Mouse (Mus musculus) neutrophil, adult 5-6 weeks (primary cell): ENCODE data around the gene Vamp1. TPM values are rescaled to one million over a fixed set of nuclear protein-coding genes. Genes with fewer than 3 reads are reported as not detected.

Experiments
- ATAC-seq: fragments of 151-379, 151-347 bp; 2 replicates; pipeline ENCODE4 v1.8.0; 2017; ENCODE audit warnings: mild to moderate bottlenecking, moderate TSS enrichment; ENCODE audit not compliant: insufficient number of reproducible peaks, poor library complexity, low FRiP score, severe bottlenecking; ENCODE audit errors: extremely low read depth
- total RNA-seq: library from RNA; stranded (forward); fragments of 200-1000 nt; gene quantifications from 2 replicates; pipeline ENCODE4 v1.2.3, GENCODE M21; 2017

Gene Vamp1
- total RNA-seq, 1 experiment from 2014 or later, result 57.8 TPM

DNA sequence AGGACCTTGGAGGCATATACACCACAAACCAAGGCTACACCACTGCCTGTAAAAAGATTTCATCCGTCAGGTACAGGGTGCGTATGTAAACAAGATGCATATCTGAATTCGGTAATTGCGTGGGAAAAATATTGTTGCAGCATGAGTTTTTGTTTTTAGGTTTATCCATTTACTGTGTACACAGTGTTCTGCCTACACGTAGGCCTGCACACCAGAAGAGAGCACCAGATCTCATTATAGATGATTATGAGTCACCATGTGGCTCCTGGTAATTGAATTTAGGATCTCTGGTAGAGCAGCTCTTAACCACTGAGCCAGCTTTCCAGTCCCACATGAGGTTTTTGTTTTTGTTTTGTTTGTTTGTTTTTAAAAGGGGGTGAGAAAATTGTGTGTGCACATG lies 18.2 kb upstream of the Vamp1 start:
- ATAC-seq, result no peak

DNA sequence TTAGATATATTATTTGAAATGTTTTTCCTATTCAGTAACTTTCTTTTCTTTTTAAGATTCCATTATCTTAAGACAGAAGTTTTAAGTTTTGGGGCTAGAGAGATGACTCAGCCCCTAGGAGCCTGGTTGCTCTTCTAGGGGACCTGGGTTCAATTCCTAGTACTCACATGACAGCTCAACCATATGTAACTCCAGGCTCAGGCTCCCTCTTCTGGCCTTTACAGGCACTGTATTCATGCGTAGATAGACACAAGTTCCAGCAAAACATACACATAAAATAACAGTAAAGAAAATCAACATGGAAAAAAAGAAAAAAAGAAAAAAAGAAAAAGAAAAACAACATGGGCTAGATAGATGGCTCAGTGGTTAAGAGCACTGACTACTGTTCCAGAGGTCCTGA lies 4.9 kb upstream of the Vamp1 start:
- ATAC-seq, result no peak

DNA sequence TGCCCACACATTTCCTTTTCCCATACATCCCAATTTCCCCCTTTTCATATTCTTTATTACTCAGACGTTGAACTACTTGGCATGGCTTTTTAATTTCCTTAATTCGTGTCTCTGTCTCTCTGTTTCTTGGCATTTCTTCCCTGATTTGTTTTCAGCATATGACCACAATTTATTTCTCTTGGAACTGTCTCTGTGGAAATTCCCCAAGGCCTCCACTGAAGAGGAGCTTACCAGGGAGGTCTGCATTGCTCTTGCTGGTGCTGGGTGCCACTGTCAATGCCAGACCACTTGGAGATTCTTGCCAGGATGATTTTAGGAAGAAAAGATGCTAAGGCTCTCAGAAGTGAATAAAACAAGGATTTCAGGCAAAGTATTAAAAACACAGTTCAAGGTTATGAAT lies 2.7 kb upstream of the Vamp1 start:
- ATAC-seq, result no peak

DNA sequence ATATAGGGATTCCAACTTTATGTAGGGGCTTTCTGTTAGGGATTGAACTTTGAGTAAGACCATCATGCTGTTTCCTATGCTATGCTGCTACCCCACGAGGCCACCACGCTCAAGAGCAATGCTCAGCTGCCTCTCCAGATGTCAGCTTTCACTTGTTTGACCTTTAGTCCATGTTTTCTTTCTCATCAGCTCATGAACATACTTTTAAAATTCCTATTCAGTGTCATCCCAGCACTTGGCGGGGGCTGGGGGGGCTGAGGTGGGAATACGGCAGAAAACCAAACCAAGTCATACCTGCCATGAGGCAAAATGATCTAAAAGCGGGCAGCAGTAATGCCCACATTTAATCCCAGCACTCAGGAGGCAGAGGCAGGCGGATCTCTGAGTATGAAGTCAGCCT lies 2.2 kb upstream of the Vamp1 start:
- no peak for ATAC-seq

DNA sequence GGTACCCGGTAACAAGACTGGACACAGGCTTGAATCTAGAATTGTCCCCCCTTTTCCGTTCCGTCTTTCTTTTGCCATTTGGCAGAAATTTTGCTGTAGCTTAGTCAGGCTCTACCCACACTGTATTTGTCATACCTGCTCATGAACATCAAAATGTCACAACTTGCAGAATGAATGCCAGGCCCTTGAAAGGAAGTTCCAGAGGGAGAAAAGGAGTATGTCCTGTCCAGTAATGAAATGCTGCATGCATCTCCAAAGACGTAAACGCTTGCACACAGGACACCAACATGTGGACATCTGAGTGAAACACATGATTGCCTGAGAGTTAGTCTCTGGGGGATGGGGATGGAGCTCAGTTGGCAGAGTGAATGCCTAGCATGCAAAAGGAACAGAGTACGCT lies 1.6 kb upstream of the Vamp1 start:
- ATAC-seq, result no peak

DNA sequence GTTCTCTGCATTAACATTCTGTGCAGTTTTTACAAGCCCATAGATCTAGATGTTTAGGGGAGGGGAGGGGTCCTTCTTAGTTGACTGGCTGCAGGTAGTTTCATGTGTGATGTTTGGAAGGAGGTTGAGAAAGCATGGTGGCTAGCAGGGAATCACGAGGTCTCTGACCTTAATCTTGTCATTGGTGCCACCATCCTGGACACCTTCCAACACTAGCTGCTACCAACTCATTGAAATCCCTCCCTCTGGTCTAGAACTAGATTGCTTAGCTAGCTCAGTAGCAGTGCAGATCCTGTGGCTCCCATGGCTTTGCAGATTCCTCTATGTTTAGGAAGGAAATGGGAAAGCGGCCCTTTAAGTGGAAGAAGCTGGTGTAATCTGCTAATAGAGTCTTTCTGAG lies 1.5 kb downstream of the Vamp1 start:
- ATAC-seq, result no peak

DNA sequence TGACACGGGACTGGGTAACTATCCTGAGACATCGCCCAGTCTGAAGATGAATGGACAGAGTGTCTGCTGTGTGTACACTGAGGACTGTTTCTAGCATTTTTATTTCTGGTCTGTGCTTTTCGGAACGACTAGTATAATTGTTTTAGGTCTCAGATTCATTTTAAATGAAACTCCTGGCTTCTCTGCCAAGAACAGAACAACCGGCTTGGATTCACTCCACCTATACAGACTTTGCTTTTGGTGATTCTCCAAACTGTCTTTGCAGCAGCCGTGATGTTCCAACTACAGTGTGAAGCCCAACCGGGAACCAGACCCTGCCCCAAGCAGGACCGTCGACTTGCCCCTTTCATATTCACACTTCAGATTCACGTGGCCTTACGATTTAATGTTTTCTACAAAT lies 2.5 kb downstream of the Vamp1 start:
- no peak for ATAC-seq

DNA sequence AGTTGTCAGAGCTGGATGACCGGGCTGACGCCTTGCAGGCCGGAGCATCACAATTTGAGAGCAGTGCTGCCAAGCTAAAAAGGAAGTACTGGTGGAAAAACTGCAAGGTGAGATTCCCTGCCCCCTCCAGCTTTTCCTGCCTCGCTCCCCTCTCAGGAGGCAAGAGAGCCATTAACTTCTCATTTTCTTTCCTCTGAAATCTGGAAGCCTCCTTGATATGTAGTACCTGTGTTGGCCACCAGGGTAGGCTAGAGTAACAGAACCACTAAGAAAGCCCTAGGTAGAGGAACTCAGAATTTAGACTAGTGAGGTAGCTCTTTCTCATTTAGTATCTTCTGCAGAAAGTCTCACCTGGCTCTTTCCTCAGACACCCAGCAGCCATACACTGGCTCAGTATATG lies 3.6 kb downstream of the Vamp1 start:
- peak; percentile 34 for ATAC-seq

DNA sequence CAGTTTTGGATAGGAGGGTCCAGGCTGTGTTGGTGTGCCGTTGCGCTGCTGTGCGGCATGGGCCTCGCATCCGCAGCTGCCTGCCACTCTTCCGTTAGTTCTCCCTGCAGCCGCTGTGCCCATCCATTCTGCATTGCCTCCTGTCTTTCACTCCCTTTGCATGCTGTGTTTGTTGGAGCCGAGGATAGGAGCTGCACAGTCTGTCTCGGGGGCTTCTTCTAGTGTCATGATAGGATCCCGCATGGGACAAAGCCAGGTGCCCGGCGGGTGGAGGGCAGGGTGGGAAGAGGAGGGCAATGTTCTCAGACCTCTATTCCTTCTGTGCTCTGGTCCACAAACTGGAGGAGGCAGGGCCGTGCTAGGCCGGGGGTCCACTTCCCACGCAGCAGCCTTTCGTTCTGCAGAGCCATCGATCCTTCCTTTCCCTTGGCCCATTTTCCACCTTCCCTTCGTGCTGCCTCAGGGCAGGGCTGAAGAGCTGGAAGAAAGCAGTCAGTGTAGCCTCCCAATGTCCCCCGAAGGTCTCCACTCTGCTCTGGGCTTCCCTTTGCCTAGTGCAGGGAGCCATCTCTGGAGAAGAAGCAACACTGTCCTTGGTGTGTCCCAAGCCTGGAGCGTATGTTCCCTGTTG lies 5.9 kb downstream of the Vamp1 start:
- no peak for ATAC-seq

DNA sequence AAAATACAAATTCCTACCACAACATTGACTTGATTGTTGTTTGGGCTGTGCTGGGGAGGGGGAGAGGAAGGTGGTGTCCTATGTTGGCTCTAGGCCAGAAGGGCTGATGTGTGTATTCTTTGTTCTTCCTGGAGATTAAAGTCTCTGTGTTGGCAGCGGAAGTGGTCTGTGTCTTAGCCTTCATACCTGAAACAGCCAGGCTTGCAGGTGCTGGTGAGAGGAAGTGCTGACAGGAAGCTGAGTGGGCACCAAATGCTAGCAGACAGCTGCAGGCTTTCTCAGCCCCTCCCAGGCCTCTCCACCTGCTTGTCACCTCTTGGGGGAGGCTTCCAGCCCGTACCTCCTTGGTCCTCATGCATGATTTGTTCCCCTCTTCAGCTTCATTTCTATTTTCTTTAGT lies 6.8 kb downstream of the Vamp1 start:
- ATAC-seq, result peak; percentile 82

DNA sequence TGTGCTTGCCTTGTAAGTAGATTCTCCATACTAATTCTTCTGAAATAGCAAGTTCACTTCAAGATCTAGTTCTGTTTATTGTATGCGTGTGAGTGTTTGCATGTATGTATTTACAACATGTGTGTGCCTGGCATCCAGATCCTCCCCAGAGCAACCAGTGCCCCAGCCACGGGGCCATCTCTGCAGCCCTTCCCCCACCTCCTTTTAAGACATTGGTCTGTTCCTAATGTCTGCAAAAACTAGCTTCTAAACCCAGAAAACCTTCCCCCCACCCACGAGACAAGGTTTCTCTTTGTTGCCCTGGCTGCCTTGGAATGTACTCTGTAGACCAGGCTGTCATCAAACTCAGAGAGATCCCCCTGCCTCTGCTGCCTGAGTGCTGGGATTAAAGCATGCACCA lies 7.2 kb downstream of the Vamp1 start:
- no peak for ATAC-seq

DNA sequence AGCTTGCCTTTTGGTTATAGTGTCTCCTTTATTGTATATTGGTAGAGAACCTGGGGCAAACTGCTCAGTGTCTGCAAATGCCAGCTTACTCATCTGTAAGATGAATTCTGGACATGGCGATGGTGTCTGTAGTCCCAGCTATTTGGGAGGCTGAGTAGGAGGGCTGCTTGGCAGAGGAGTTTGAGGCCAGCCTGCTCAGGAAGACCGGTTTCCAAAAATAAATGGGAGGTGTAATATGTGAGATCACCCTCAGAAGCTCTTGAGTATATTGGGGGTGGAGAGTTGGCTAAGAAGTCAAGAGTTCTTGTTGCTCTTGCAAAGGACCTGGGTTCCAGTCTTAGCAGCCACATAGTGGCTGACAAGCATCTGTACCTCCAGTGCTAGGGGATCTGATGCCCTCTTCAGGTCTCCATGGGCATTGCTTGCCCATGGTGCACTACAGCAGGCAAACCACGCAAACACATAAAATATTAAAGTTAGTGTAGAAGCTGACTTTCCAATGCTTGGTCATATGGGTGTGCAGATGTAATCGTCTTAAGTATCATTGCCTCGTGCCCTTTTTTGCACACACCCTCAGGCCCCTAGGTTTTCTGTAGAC lies 10.3 kb downstream of the Vamp1 start:
- ATAC-seq, result 0 out of 2 replicates have a peak, but pooled peaks have one; percentile 23

DNA sequence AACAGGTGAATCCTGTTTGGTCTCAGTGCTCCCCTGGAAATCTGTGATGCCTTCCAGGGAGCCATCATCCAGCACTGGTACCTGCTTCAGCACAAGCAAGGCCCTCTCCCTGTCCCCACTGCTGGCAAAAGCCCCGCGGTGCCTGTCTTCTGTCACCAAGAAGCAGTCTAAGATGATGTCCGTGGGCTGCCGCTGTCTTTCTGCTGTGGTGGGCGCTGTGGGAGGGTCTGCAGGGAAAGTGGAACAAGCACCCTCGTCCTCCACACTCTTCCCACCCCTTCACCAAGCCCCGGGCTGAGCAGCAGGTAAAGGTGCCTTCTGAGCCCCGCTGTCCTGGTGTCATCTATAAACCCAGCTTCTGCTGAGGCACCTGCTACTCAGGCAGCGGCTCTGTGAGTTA lies 15.2 kb downstream of the Vamp1 start:
- no peak for ATAC-seq

DNA sequence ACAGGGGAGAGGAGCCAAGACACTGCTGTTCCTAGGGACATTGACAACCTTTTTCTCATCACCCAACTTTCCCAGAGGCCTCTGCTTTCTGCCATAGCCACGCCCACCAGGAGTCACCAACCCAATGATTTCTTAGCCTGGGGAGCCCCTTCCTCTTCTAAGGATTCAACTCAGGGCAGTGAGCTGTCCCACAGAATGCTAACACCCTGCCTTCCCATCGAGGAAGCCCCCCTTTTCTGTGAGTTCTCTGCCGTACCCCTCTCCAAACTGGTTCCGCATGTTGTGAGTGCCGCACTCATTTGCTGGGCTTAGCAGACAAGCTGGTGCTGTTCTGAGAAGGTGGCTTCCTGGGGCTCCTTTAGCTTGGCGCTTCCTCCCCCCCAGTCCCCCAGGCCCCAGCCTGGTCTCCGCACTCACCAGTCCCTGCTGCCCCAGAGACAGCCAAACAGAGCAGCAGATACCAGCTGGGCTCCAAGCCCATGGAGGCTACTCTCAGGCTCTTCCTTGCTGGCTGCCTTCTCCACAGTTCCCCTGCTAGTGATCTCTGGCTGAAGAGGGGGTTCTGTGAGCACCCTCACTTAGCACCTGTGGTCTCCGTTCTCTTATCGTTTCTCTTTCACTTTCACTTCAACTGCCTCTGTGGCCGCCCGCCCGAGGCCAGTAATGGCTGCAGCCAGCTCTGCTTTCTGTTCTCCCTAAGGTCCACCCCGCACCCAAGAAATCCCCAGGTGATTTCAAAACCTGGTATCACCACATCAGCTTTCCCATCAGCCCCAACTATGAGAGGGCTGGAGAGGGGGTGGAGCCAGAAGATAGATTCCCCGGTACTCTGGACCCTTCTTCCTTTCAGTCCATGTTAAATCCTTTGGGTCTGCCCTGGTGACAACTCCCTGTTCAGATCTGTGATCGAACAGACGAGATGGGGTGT lies 16.0 kb downstream of the Vamp1 start, which contains the start of gene Tapbpl:
TSS of gene Tapbpl (minus strand) at position 744 of the 928 bp plus-strand sequence.
- peak; percentile 80 for ATAC-seq

DNA sequence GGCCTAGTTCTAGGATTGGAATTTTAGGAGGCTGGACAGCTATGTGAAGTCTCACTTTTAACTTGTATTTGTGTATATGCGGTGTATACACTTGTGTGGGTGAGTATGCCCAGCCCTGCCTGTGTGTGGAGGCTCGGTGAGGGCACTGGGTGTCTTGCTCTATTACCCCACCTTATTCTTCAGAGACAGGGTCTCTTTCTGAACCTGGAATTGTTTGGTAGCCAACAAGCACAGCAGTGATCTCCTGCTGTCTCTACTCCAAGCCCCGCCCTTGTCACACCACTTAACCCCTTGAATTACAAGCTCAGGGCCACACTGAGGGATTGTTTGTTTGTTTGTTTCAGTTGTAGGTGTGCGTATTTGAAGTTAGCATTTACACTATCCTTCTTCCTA lies 16.7 kb downstream of the Vamp1 start:
- ATAC-seq, result no peak

DNA sequence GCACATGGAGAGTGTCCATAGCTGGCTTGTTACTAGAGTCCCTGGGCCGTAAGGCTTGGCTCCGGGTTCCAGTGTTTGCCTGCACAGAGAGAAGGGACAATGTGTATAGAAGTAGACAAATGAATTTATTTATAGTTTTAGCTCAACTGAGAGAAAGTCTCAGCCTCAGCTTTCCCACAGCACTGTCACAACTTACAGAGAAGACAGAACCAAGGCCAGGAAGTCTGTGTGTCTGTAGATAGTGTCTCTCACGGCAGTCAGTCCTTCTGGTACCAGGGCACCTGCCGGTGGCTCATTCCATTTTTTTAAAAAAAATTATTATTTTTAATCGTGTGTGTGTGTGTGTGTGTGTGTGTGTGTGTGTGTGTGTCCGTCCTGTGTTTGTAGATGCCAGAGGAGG lies 17.2 kb downstream of the Vamp1 start:
- ATAC-seq, result no peak

DNA sequence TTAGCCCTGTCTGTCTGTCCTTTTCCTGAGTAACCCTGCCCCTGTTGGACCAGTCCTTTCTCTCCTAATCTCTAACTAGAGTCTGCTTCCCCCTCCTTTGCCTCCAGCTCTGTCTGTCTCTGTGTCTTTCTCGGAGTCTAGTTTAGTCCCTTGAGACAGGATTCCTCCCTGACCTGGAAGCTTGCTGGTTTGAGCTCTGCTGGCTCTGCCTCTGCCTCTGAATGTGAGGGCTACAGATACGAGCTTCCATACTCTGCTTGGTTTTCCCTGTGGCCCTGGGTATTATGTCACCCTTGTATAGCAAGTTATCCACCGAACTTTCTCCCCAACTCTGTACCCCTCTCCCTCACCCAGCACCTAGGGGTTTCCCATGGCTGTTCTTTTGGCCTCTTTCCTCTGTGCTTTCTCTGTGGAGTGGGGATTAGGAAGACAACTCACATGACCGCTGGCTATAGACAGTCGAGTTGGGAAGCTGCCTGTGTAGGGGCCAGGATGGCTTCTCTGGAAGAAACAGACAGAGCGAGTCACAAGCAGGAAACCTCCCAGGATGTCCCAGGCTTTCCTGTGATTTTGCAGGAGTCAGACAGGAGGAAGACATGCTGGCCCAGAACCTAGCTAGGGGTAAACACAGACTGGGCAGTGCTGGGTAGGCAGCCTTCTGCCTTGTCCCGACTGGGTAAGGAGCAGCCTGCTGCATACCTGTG lies 18.6 kb downstream of the Vamp1 start:
- ATAC-seq, result no peak

DNA sequence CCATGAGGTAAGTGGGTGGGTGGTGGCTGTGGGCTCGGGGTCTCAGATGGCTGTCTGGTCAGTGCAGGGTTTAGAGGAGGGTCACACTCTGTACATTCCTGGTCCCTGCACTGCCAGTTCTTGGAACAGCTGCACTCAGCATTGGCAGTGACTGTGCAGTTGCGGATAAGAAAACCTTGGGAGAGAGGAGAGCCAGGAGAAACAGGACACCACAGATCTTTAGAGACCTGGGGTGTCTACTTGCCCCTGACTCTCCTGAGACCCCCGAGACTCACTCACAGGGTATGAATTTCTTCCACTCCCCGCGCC lies 19.1 kb downstream of the Vamp1 start:
- no peak for ATAC-seq

DNA sequence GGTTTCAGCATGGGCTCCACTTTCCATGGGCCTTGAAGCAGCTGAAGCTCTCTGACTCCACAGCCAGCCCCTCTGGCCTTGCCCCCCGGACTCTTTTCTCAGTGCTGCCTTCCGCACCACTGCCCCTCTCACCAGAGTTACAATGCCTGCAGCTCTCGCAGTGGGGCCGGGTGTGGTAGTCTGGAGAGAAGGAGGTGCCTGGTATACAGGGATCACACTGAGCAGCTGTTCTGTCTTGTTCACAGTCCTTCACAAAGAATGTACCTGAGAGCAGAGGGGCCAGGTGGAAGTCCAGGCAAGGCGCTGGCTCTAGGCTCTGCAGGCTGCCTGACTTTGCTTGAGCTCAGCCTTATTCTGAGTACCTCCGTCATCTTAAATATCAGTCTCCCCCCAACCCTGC lies 21.0 kb downstream of the Vamp1 start:
- no peak for ATAC-seq

DNA sequence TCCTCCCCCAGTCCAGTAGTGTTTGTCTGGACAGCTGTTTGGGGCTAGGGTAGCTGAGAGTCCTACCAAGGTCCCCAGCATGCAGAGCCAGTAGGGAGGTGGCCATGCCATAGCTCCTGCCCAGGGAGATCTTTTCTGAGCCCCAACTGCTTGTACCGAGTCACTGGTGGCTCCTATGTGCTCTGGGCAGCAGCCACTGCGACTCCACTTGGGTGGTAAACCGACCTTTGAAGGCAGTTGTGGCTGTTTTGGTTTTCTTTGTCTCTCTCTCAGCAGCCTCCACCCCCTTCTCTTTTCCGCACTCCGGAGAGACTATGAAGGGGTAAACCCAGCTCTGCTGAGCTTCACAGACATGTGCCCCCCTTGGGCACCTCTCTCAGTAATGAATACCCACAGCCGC lies 21.4 kb downstream of the Vamp1 start, which contains the start of gene Cd27:
TSS of gene Cd27 (minus strand) at position 229 of the 400 bp plus-strand sequence.
- no peak for ATAC-seq
